ENCODE assay signal across 8 mouse cellular contexts in the genomic region with DNA sequence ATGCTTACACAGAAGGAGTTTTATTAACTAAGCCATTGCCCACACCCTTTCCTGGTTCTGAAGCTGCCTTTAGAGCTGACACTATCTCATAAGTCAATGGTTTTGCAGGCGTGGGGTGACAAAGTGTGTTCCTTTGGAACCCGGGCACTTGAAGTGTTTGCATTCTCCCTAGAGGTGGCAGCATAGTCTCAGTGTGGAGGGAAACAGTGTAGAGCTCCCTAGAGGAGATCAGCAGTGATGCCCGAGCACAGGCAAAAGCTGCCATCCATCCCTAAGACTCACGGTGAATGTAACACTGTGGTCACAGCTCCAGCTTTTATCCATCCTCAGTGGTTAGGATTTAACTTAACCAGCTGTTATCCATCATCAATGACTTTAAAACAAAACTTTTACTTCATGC. TPM values are rescaled to one million over a fixed set of nuclear protein-coding genes. Genes with fewer than 3 reads are reported as not detected.
A peak's percentile ranks its signal among the peaks of the same experiment; 100 is the strongest.
DNase-seq lines count a peak whose midpoint lies in the region; ATAC-seq lines count a peak whose summit lies in the region.

No protein-coding gene starts in this region.

- H3K4me2 ChIP-seq in forebrain, embryonic 13.5 days: no peak overlapping the region
- H3K4me2 ChIP-seq in forebrain, embryonic 12.5 days: no peak overlapping the region
- H3K4me2 ChIP-seq in midbrain, embryonic 16.5 days (ENCODE audit: low read length): no peak overlapping the region

- H3K4me1 ChIP-seq in forebrain, embryonic 13.5 days: no peaks in the 10 kb centered on the region
- H3K4me1 ChIP-seq in forebrain, embryonic 12.5 days: no peaks in the 10 kb centered on the region
- H3K4me1 ChIP-seq in midbrain, embryonic 16.5 days (ENCODE audit: control insufficient read depth, insufficient read depth, low read length): no peaks in the 10 kb centered on the region

- H3K27ac ChIP-seq in forebrain, embryonic 13.5 days: no peak overlapping the region
- no peak overlapping the region for H3K27ac ChIP-seq in forebrain, embryonic 12.5 days
- no peak overlapping the region for H3K27ac ChIP-seq in midbrain, embryonic 16.5 days (ENCODE audit: low read length)

- peak; percentile 75; the same call in 1 of the 2 replicates for ATAC-seq in forebrain, embryonic 13.5 days
- no peak for ATAC-seq in forebrain, embryonic 12.5 days (ENCODE audit: low FRiP score)
- ATAC-seq in midbrain, embryonic 16.5 days: peak; percentile 71; the same call in 1 of the 2 replicates

- H3K36me3 ChIP-seq in forebrain, embryonic 13.5 days (ENCODE audit: poor library complexity, severe bottlenecking): no peaks in the 10 kb centered on the region
- H3K36me3 ChIP-seq in forebrain, embryonic 12.5 days (replicated peaks): no peaks in the 10 kb centered on the region
- H3K36me3 ChIP-seq in midbrain, embryonic 16.5 days (ENCODE audit: control insufficient read depth, insufficient read depth, low read length): no peaks in the 10 kb centered on the region

- H3K9ac ChIP-seq in forebrain, embryonic 13.5 days: no peak overlapping the region
- no peak overlapping the region for H3K9ac ChIP-seq in forebrain, embryonic 12.5 days
- H3K9ac ChIP-seq in midbrain, embryonic 16.5 days (ENCODE audit: low read depth, low read length): no peak overlapping the region

- WGBS in forebrain, embryonic 13.5 days: 41% methylated on average over 4 of the region's 4 CpGs
- 40% methylated on average over 4 of the region's 4 CpGs for WGBS in forebrain, embryonic 12.5 days
- 28% methylated on average over 4 of the region's 4 CpGs for WGBS in midbrain, embryonic 16.5 days

- peak; percentile 35 for DNase-seq in urinary bladder, postnatal 14 days (ENCODE audit: low spot score)
- DNase-seq in urinary bladder, postnatal 4 days (ENCODE audit: low spot score in 2 of 2): no peak
- peak; percentile 27 to 51 for DNase-seq in frontal cortex, postnatal 10 days (ENCODE audit: low spot score in 2 of 2)
- peak; percentile 56 to 69 for DNase-seq in layer of hippocampus, postnatal 10 days (ENCODE audit: low spot score in 2 of 2)
- DNase-seq in spleen, postnatal 14 days (ENCODE audit: low spot score in 2 of 2): no peak

- no peaks in the 10 kb centered on the region for H3K9me3 ChIP-seq in forebrain, embryonic 13.5 days (replicated peaks)
- H3K9me3 ChIP-seq in forebrain, embryonic 12.5 days: no peaks in the 10 kb centered on the region
- H3K9me3 ChIP-seq in midbrain, embryonic 16.5 days (replicated peaks; ENCODE audit: control insufficient read depth, low read length, poor library complexity, severe bottlenecking): no peaks in the 10 kb centered on the region

- no peak overlapping the region for H3K4me3 ChIP-seq in forebrain, embryonic 13.5 days
- no peak overlapping the region for H3K4me3 ChIP-seq in forebrain, embryonic 12.5 days (replicated peaks)
- H3K4me3 ChIP-seq in midbrain, embryonic 16.5 days (ENCODE audit: low read depth, low read length): no peak overlapping the region

- no peaks in the 10 kb centered on the region for H3K27me3 ChIP-seq in forebrain, embryonic 13.5 days
- H3K27me3 ChIP-seq in forebrain, embryonic 12.5 days: no peaks in the 10 kb centered on the region
- H3K27me3 ChIP-seq in midbrain, embryonic 16.5 days (ENCODE audit: control insufficient read depth, insufficient read depth, low read depth, low read length): no peaks in the 10 kb centered on the region

RNA-seq across cellular contexts. Expression of gene Il21, which starts 13.4 kb away (rescaled TPM):
- polyA plus RNA-seq in forebrain, embryonic 13.5 days (2015; fragmentation: Nextera tagmentation; extraction: Ambion mirVana): not detected in 2 replicates
- not detected in 2 replicates for polyA plus RNA-seq in forebrain, embryonic 12.5 days (2016; fragmentation: Nextera tagmentation; extraction: Ambion mirVana)
- total RNA-seq in layer of hippocampus, postnatal 10 days (2021): under 1 TPM in 1 of 2 experiments, not detected in 1; 0.18 TPM
- not detected in 2 replicates for polyA plus RNA-seq in midbrain, embryonic 16.5 days (2015; fragmentation: Nextera tagmentation; extraction: Ambion mirVana)

Comparison
In these comparisons a context has a peak if more than half of its experiments do, and no peak if none do; other contexts are left out.
1. DNase-seq: peak in urinary bladder, postnatal 14 days (single experiment), frontal cortex, postnatal 10 days (2 of 2) and layer of hippocampus, postnatal 10 days (2 of 2); none in urinary bladder, postnatal 4 days (0 of 2) and spleen, postnatal 14 days (0 of 2).